Mouse (Mus musculus) ES-Bruce4 (cell line): ENCODE data around the gene Gprc6a.

Source experiments
- CTCF ChIP-seq: IDR thresholded peaks from one replicate; pipeline ENCODE4 v1.8.1; 2011; ENCODE audit warnings: low read depth, low read length
- EP300 ChIP-seq: IDR thresholded peaks from 2 replicates; pipeline ENCODE4 v1.6.1; 2011; ENCODE audit warnings: low read depth, low read length; ENCODE audit not compliant: insufficient read depth
- POLR2A ChIP-seq: IDR thresholded peaks from one replicate; pipeline ENCODE4 v1.8.1; 2011; ENCODE audit warnings: low read length; ENCODE audit not compliant: insufficient read depth

DNA sequence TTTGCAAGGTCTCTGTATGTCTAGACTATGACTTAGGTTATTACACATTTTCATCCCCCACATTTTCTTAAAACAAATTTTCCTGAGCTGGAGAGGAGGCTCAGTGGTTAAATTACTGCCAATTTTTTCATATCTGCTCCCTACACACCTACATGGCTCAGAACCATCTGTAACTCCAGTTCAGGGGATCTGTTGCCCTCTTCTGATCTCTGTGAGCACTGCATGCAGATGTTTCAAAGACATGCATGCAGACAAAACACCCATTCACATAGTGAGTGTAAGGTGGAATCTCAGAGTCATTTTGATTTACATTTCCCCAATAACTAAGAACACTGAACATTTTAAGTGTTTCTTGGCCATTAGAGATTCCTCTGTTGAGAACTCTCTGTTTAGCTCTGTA, 38.1 kb upstream of the Gprc6a start:
- TF ChIP-seq CTCF (no peak), POLR2A (no peak), EP300 (no peak)
